Mouse (Mus musculus) spleen, adult 2 months (tissue): Measurements from ENCODE around the gene Rap1a. TPM values are rescaled to one million over a fixed set of nuclear protein-coding genes. Genes with fewer than 3 reads are reported as not detected.

Experiments
- DNase-seq, 2 experiments: peaks; one replicate each; pipeline versions ENCODE4 v3.0.0 to v3.0.0-alpha.2; 2012 to 2021; ENCODE audit warnings: low spot score in 2 of 2, low read depth in 1 of 2
- H3K27ac ChIP-seq: fragments of 200-500 bp; 2 replicates; pipeline ENCODE4 v1.5.1; 2012; ENCODE audit warnings: low read length, inconsistent platforms; ENCODE audit not compliant: insufficient read depth
- H3K27me3 ChIP-seq: fragments of 200-500 bp; 2 replicates; pipeline ENCODE4 v1.6.1; 2012; ENCODE audit warnings: mild to moderate bottlenecking, moderate library complexity, low read length, inconsistent platforms; ENCODE audit not compliant: control insufficient read depth, insufficient read depth
- H3K36me3 ChIP-seq: fragments of 200-500 bp; 2 replicates; pipeline ENCODE4 v1.6.1; 2012; ENCODE audit warnings: mild to moderate bottlenecking, low read length, inconsistent platforms; ENCODE audit not compliant: control insufficient read depth, insufficient read depth
- H3K4me1 ChIP-seq: fragments of 200-500 bp; 2 replicates; pipeline ENCODE4 v1.6.1; 2011; ENCODE audit warnings: inconsistent platforms; ENCODE audit not compliant: control insufficient read depth, insufficient read depth, insufficient read length
- H3K4me3 ChIP-seq: fragments of 200-500 bp; 2 replicates; pipeline ENCODE4 v1.5.1; 2011; ENCODE audit warnings: mild to moderate bottlenecking, inconsistent platforms; ENCODE audit not compliant: insufficient read depth, insufficient read length; ENCODE audit errors: extremely low read depth
- CTCF ChIP-seq: fragments of 200-500 bp; IDR thresholded peaks from 2 replicates; pipeline ENCODE4 v1.5.1; 2011; ENCODE audit warnings: mild to moderate bottlenecking, inconsistent platforms; ENCODE audit not compliant: insufficient read depth, insufficient read length, insufficient replicate concordance; ENCODE audit errors: extremely low read depth
- POLR2A ChIP-seq: fragments of 200-500 bp; IDR thresholded peaks from 2 replicates; pipeline ENCODE4 v1.6.1; 2011; ENCODE audit warnings: low read depth, low read length, inconsistent platforms
- WGBS: fragments of 180-500 bp; shearing (Covaris S2); methylation state at CpG from one replicate; pipeline ENCODE4 v1.1.7; 2018; 5-methylcytosine and 5-hydroxymethylcytosine counted together
- polyA plus RNA-seq: library from polyadenylated mRNA; depleted of rRNA; stranded (reverse); fragments of >200 nt; gene quantifications from 2 replicates; pipeline ENCODE4 v1.2.3, GENCODE M21; 2012

Gene Rap1a
- polyA plus RNA-seq, 1 experiment, result 8.0 TPM

- Histone ChIP-seq H3K4me3 (no peak overlapping the region), H3K4me1 (no peaks in the 10 kb centered on the region; the same call in 1 of the 2 replicates), H3K36me3 (no peaks in the 10 kb centered on the region), H3K27me3 (no peaks in the 10 kb centered on the region), H3K27ac (no peak overlapping the region)
- no peak for TF ChIP-seq CTCF
- TF ChIP-seq POLR2A, result no peak
- no peak for DNase-seq
- 54% methylated on average over 4 of the region's 4 CpGs for WGBS
Measured at GRCm38 (mm10) chr3:105719979-105720378, 81.2 kb downstream of the Rap1a start.

GRCm38 (mm10) chr3:105718746-105719145, 82.4 kb downstream of the Rap1a start:
- no peaks in the 10 kb centered on the region for H3K27me3 ChIP-seq
- H3K4me3 ChIP-seq, result no peak overlapping the region
- no peaks in the 10 kb centered on the region for H3K36me3 ChIP-seq
- no peak overlapping the region for H3K27ac ChIP-seq
- TF ChIP-seq POLR2A (no peak), CTCF (no peak)
- WGBS, result 80% methylated on average over 4 of the region's 4 CpGs
- no peak for DNase-seq
- no peaks in the 10 kb centered on the region; the same call in 1 of the 2 replicates for H3K4me1 ChIP-seq

GRCm38 (mm10) chr3:105717856-105718555, 83.1 kb downstream of the Rap1a start:
- Histone ChIP-seq H3K27ac (no peak overlapping the region), H3K27me3 (no peaks in the 10 kb centered on the region), H3K36me3 (no peaks in the 10 kb centered on the region), H3K4me1 (no peaks in the 10 kb centered on the region; the same call in 1 of the 2 replicates), H3K4me3 (no peak overlapping the region)
- WGBS, result 82% methylated on average over 11 of the region's 11 CpGs
- DNase-seq, result no peak
- TF ChIP-seq CTCF, result no peak
- TF ChIP-seq POLR2A, result no peak

DNA sequence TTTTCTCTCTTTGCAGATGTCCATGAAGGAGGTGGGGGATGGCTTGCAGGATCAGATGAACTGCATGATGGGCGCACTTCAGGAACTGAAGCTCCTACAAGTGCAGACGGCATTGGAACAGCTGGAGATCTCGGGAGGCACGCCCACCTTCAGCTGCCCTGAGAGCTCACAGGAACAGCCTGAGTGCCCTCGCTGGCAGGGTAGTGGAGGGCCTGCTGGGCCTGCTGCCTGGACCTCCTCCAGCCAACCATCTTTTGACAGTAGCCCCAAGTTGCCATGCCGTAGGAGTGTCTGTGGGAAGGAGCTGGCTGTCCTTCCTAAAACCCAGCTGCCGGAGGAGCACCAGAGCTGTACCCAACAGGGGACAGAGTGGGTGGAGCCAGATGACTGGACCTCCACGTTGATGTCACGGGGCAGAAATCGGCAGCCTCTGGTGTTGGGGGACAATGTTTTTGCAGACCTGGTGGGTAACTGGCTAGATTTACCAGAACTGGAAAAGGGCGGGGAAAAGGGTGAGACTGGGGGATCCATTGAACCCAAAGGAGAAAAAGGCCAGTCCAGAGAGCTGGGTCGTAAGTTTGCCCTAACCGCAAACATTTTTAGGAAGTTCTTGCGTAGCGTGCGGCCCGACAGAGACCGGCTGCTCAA, 84.7 kb downstream of the Rap1a start:
- TF ChIP-seq CTCF, result no peak
- TF ChIP-seq POLR2A, result no peak
- Histone ChIP-seq H3K27ac (no peak overlapping the region), H3K27me3 (no peaks in the 10 kb centered on the region), H3K4me3 (no peak overlapping the region), H3K4me1 (no peaks in the 10 kb centered on the region), H3K36me3 (no peaks in the 10 kb centered on the region)
- 86% methylated on average over 18 of the region's 18 CpGs for WGBS
- DNase-seq, result no peak

GRCm38 (mm10) chr3:105714820-105715167, 86.3 kb downstream of the Rap1a start:
- Histone ChIP-seq H3K27ac (no peak overlapping the region), H3K4me3 (no peak overlapping the region), H3K4me1 (no peaks in the 10 kb centered on the region), H3K36me3 (no peaks in the 10 kb centered on the region), H3K27me3 (no peaks in the 10 kb centered on the region)
- TF ChIP-seq CTCF, result no peak
- no peak for TF ChIP-seq POLR2A
- DNase-seq, result no peak

GRCm38 (mm10) chr3:105714091-105714819, 86.9 kb downstream of the Rap1a start:
- Histone ChIP-seq H3K27ac (no peak overlapping the region), H3K4me3 (no peak overlapping the region), H3K27me3 (no peaks in the 10 kb centered on the region), H3K36me3 (no peaks in the 10 kb centered on the region), H3K4me1 (no peaks in the 10 kb centered on the region)
- 87% methylated on average over 8 of the region's 8 CpGs for WGBS
- no peak for DNase-seq
- TF ChIP-seq CTCF, result no peak
- TF ChIP-seq POLR2A, result no peak

GRCm38 (mm10) chr3:105712827-105713226, 88.3 kb downstream of the Rap1a start:
- TF ChIP-seq POLR2A, result no peak
- TF ChIP-seq CTCF, result no peak
- H3K4me1 ChIP-seq, result no peaks in the 10 kb centered on the region
- no peaks in the 10 kb centered on the region for H3K27me3 ChIP-seq
- no peak overlapping the region for H3K27ac ChIP-seq
- H3K36me3 ChIP-seq, result no peaks in the 10 kb centered on the region
- no peak for DNase-seq
- no peak overlapping the region for H3K4me3 ChIP-seq
